Mouse (Mus musculus): ENCODE results near the gene Oog3. TPM values are rescaled to one million over a fixed set of nuclear protein-coding genes. Genes with fewer than 3 reads are reported as not detected.

Gene Oog3
- polyA plus RNA-seq (2012; rRNA removed): not detected in 2 replicates

- H3K4me1 ChIP-seq (ENCODE audit: control insufficient read depth, insufficient read depth, low read length): no peaks in the 10 kb centered on the region
- H3K27ac ChIP-seq (ENCODE audit: control insufficient read depth, insufficient read depth, low read depth, low read length): no peak within 1 kb of the TSS
- no peaks in the 10 kb centered on the region for H3K36me3 ChIP-seq (ENCODE audit: control insufficient read depth, insufficient read depth, low read length)
- TF ChIP-seq CTCF (IDR thresholded peaks at IDR 0.05; ENCODE audit: control insufficient read depth, insufficient read depth, insufficient replicate concordance, low read depth, low read length): no peak
- TF ChIP-seq POLR2A (IDR thresholded peaks at IDR 0.05; ENCODE audit: control insufficient read depth, low read depth, low read length): no peak
- no peak within 1 kb of the TSS for H3K4me3 ChIP-seq (ENCODE audit: control insufficient read depth, low read depth, low read length)
- no peaks in the 10 kb centered on the region for H3K27me3 ChIP-seq (ENCODE audit: control insufficient read depth, insufficient read depth, low read length)
Measured at GRCm38 (mm10) chr4:144162563-144162962, at the start of gene Oog3. Oog3 (minus strand) TSS chr4:144162663.

- Histone ChIP-seq H3K27ac (ENCODE audit: control insufficient read depth, insufficient read depth, low read depth, low read length) (no peak within 1 kb of the TSS), H3K4me1 (ENCODE audit: control insufficient read depth, insufficient read depth, low read length) (no peaks in the 10 kb centered on the region), H3K27me3 (ENCODE audit: control insufficient read depth, insufficient read depth, low read length) (no peaks in the 10 kb centered on the region), H3K36me3 (ENCODE audit: control insufficient read depth, insufficient read depth, low read length) (no peaks in the 10 kb centered on the region), H3K4me3 (ENCODE audit: control insufficient read depth, low read depth, low read length) (no peak within 1 kb of the TSS)
- TF ChIP-seq CTCF (IDR thresholded peaks at IDR 0.05; ENCODE audit: control insufficient read depth, insufficient read depth, insufficient replicate concordance, low read depth, low read length): no peak
- no peak for TF ChIP-seq POLR2A (IDR thresholded peaks at IDR 0.05; ENCODE audit: control insufficient read depth, low read depth, low read length)
Measured at GRCm38 (mm10) chr4:144190419-144190818, 28.0 kb upstream of the Oog3 start, which contains the start of gene Oog2. Oog2 (plus strand) TSS chr4:144190719.

Other genes with a start within 250 kb of the Oog3 start
- not detected in 2 replicates for gene Pramef25, start 211.6 kb downstream of the Oog3 start, polyA plus RNA-seq (2012; rRNA removed)
- gene Gm13101, start 195.7 kb downstream of the Oog3 start, polyA plus RNA-seq (2012; rRNA removed): 0.06 TPM in 2 replicates
- gene Pramef17, start 168.3 kb downstream of the Oog3 start, polyA plus RNA-seq (2012; rRNA removed): not detected in 2 replicates
- gene Pramel4, start 103.5 kb downstream of the Oog3 start, polyA plus RNA-seq (2012; rRNA removed): not detected in 2 replicates
- gene Gm13102, start 56.2 kb downstream of the Oog3 start, polyA plus RNA-seq (2012; rRNA removed): not detected in 2 replicates
- not detected in 2 replicates for gene Oog2, start 28.1 kb upstream of the Oog3 start, polyA plus RNA-seq (2012; rRNA removed)
- gene C87977, start 50.7 kb upstream of the Oog3 start, polyA plus RNA-seq (2012; rRNA removed): 0.12 TPM in 1 of 2 replicates, not detected in the other
- not detected in 2 replicates for gene Pramel5, start 117.8 kb upstream of the Oog3 start, polyA plus RNA-seq (2012; rRNA removed)
- not detected in 2 replicates for gene Gm13128, start 167.6 kb upstream of the Oog3 start, polyA plus RNA-seq (2012; rRNA removed)
- gene Gm13119, start 195.3 kb upstream of the Oog3 start, polyA plus RNA-seq (2012; rRNA removed): not detected in 2 replicates
- not detected in 2 replicates for gene Pramef20, start 215.3 kb upstream of the Oog3 start, polyA plus RNA-seq (2012; rRNA removed)
- gene Pramef12, start 245.8 kb upstream of the Oog3 start, polyA plus RNA-seq (2012; rRNA removed): 2.2 and 2.8 TPM in 2 replicates